Mouse (Mus musculus) liver, embryonic 14.5 days (tissue): ENCODE results near the gene Ms4a2.

ENCODE experiments used
- CTCF ChIP-seq: IDR thresholded peaks from 2 replicates; pipeline ENCODE4 v1.5.1; 2016; ENCODE audit warnings: antibody characterized with exemption, low read depth, control low read depth
- EP300 ChIP-seq: IDR thresholded peaks from 2 replicates; pipeline ENCODE4 v1.6.1; 2016; ENCODE audit warnings: antibody characterized with exemption, low read depth

- TF ChIP-seq CTCF (no peak), EP300 (no peak)
Measured at GRCm38 (mm10) chr19:11624800-11625199, 1.3 kb upstream of the Ms4a2 start.
